Mouse (Mus musculus) layer of hippocampus, postnatal 36 days (tissue): ENCODE results near the gene Slc35e2. TPM values are rescaled to one million over a fixed set of nuclear protein-coding genes. Genes with fewer than 3 reads are reported as not detected.
"Not testable (repeated sequence)": the region's sequence is repeated elsewhere in the genome, so short reads cannot be mapped to it uniquely, and the experiment has no call there.

Experiments
- DNase-seq, 2 experiments: peaks; one replicate each; pipeline ENCODE4 v3.0.0; 2022
- total RNA-seq, 2 experiments: library from RNA; stranded (reverse); gene quantifications; 2 replicates each; pipeline ENCODE4 v1.2.3; 2021

Slc35e2 gene
- total RNA-seq, 2 experiments from 2014 or later: 40.1 to 41.0 TPM

- no peak for DNase-seq
These were observed 29.1 kb downstream of the Slc35e2 start for GRCm38 (mm10) chr4:155630267-155630666.

- DNase-seq: no peak
These were observed 34.7 kb downstream of the Slc35e2 start for GRCm38 (mm10) chr4:155635766-155636499.

GRCm38 (mm10) chr4:155643531-155643930, 42.3 kb downstream of the Slc35e2 start:
- DNase-seq: no peak

GRCm38 (mm10) chr4:155645308-155645707, 44.1 kb downstream of the Slc35e2 start, which contains the start of gene Gm10563:
TSS of gene Gm10563 (minus strand) at chr4:155645408.
- not testable (repeated sequence) for DNase-seq

- DNase-seq: no peak
These were observed 44.5 kb downstream of the Slc35e2 start for GRCm38 (mm10) chr4:155645721-155646120.

- no peak for DNase-seq
These were observed 48.1 kb downstream of the Slc35e2 start for GRCm38 (mm10) chr4:155649355-155649754.

- DNase-seq: no peak
These were observed 50.5 kb downstream of the Slc35e2 start for GRCm38 (mm10) chr4:155651553-155652269.

- no peak for DNase-seq
These were observed 51.3 kb downstream of the Slc35e2 start for GRCm38 (mm10) chr4:155652283-155653085.

- peak in 1 of 2 experiments; percentile 16 for DNase-seq
These were observed 51.9 kb downstream of the Slc35e2 start, which contains the start of gene Mmp23 for GRCm38 (mm10) chr4:155653086-155653450. TSS of gene Mmp23 (minus strand) at chr4:155653384.

- peak; percentile 29 to 37 for DNase-seq
These were observed 52.4 kb downstream of the Slc35e2 start for GRCm38 (mm10) chr4:155653451-155654182.

- peak in 1 of 2 experiments; percentile 11 for DNase-seq
These were observed 52.9 kb downstream of the Slc35e2 start for GRCm38 (mm10) chr4:155654183-155654455.

GRCm38 (mm10) chr4:155654456-155655298, 53.5 kb downstream of the Slc35e2 start:
- DNase-seq: peak in 1 of 2 experiments; percentile 12

GRCm38 (mm10) chr4:155656214-155656751, 55.1 kb downstream of the Slc35e2 start:
- DNase-seq: no peak

- DNase-seq: no peak
These were observed 57.7 kb downstream of the Slc35e2 start for GRCm38 (mm10) chr4:155658961-155659360.

- DNase-seq: no peak
These were observed 59.4 kb downstream of the Slc35e2 start for GRCm38 (mm10) chr4:155660641-155661040.

GRCm38 (mm10) chr4:155666903-155667302, 65.7 kb downstream of the Slc35e2 start:
- DNase-seq: no peak

- DNase-seq: peak; percentile 97 to 98
These were observed 67.7 kb downstream of the Slc35e2 start, which contains the start of gene Mib2 for GRCm38 (mm10) chr4:155668689-155669597. TSS of gene Mib2 (minus strand) at chr4:155669198.

GRCm38 (mm10) chr4:155669598-155670075, 68.4 kb downstream of the Slc35e2 start:
- DNase-seq: no peak

GRCm38 (mm10) chr4:155670236-155670635, 69.0 kb downstream of the Slc35e2 start:
- not testable (repeated sequence) for DNase-seq

- DNase-seq: no peak
These were observed 70.9 kb downstream of the Slc35e2 start for GRCm38 (mm10) chr4:155672082-155672481.
